Mouse (Mus musculus) ovary, adult 2 months (tissue): ENCODE measurements around the gene Kcnk13. TPM values are rescaled to one million over a fixed set of nuclear protein-coding genes. Genes with fewer than 3 reads are reported as not detected.

Experiments
- polyA plus RNA-seq: library from polyadenylated mRNA; depleted of rRNA; stranded (reverse); fragments of >200 nt; gene quantifications from 2 replicates; pipeline ENCODE4 v1.2.3, GENCODE M21; 2012; rRNA removed

The Kcnk13 gene
- polyA plus RNA-seq, result 1.8 and 3.8 TPM in 2 replicates

DNA sequence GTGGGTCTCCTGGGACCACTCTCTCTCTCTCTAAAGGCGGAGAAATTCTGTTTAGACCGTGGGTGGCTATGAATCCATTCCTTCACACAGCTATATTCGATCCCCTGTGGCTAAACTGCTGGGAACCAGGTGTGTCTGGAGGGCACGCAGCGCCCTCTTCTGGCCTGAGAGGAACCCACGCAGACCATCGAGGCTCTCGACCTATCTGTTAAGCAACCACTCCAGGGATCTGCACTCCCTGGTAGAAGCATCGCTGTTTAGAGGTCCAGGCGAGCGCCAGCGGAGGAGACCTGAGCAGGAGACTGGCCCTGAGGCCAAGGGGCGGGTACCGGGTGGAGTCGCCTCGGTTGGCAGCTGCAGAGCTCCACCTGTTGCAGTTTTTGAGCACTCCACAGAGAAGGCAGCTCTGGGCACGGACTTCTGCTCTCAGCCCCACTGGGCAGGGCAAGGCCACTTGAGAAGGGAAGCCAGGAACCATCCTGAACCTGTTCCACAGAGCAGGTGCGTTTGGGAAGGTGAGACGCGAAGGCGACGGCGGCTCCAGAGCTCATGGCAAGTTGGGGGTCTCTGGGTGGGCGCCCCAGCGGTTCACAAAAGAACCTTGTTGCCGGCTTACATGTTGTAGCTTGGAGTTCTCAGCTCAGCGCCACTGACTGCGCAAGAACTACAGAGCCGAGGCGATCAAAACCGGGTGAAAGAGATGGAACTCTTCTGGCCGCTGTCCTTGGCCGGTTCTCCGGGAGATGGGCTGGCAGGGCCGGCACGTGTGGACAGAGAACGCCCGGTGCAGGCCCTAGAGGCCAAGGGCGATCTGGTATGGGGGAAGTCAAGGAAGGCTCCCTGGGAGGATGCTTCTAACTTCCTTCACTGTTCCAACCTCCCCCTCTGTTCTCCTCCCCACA lies at the start of gene Kcnk13:
Gene Kcnk13, plus strand, starts transcription at position 199 of the 902 bp plus-strand sequence.

GRCm38 (mm10) chr12:100109986-100110696 lies 145.8 kb downstream of the Kcnk13 start, which contains the start of gene Psmc1:
TSS of gene Psmc1 (plus strand) at chr12:100110154.

Other genes with a start within 250 kb of the Kcnk13 start
- gene Efcab11, start 80.1 kb upstream of the Kcnk13 start, polyA plus RNA-seq, result 1.4 TPM in 2 replicates
- gene Tdp1, start 80.0 kb upstream of the Kcnk13 start, polyA plus RNA-seq, result 13.6 and 21.2 TPM in 2 replicates
- 33.2 and 34.2 TPM in 2 replicates for gene Psmc1, start 145.7 kb downstream of the Kcnk13 start, polyA plus RNA-seq
- 8.0 and 8.6 TPM in 2 replicates for gene Nrde2, start 195.2 kb downstream of the Kcnk13 start, polyA plus RNA-seq
- gene Calm1, start 234.9 kb downstream of the Kcnk13 start, polyA plus RNA-seq, result 460 and 502 TPM in 2 replicates